Mouse (Mus musculus) neural tube, embryonic 13.5 days (tissue): ENCODE data around the gene Slc12a6. TPM values are rescaled to one million over a fixed set of nuclear protein-coding genes. Genes with fewer than 3 reads are reported as not detected.

Experiments used
- ATAC-seq: fragments of 200-750 bp; cut with Nextera tagmentation; 2 replicates; pipeline ENCODE4 v1.8.0; 2017; ENCODE audit warnings: low read depth, mild to moderate bottlenecking, moderate TSS enrichment, moderate library complexity
- H3K27ac ChIP-seq: fragments of 300-500 bp; sonication (generic); replicated peaks from 2 replicates; pipeline ENCODE4 v1.5.1; 2015; ENCODE audit warnings: moderate library complexity, mild to moderate bottlenecking, inconsistent platforms
- H3K27me3 ChIP-seq: fragments of 300-500 bp; sonication (generic); 2 replicates; pipeline ENCODE4 v1.6.1; 2015; ENCODE audit warnings: mild to moderate bottlenecking, inconsistent platforms
- H3K36me3 ChIP-seq: fragments of 300-500 bp; sonication (generic); 2 replicates; pipeline ENCODE4 v1.6.1; 2015; ENCODE audit warnings: mild to moderate bottlenecking, inconsistent platforms
- H3K4me1 ChIP-seq: fragments of 300-500 bp; sonication (generic); replicated peaks from 2 replicates; pipeline ENCODE4 v1.6.1; 2015; ENCODE audit warnings: inconsistent platforms
- H3K4me2 ChIP-seq: fragments of 300-500 bp; sonication (generic); 2 replicates; pipeline ENCODE4 v1.6.1; 2015; ENCODE audit warnings: inconsistent platforms, mild to moderate bottlenecking, moderate library complexity
- H3K4me3 ChIP-seq: fragments of 300-500 bp; sonication (generic); 2 replicates; pipeline ENCODE4 v1.5.1; 2015; ENCODE audit warnings: mild to moderate bottlenecking, inconsistent platforms
- H3K9ac ChIP-seq: fragments of 300-500 bp; sonication (generic); 2 replicates; pipeline ENCODE4 v1.6.1; 2015; ENCODE audit warnings: moderate library complexity, mild to moderate bottlenecking, inconsistent platforms
- H3K9me3 ChIP-seq: fragments of 300-500 bp; sonication (generic); 2 replicates; pipeline ENCODE4 v1.6.1; 2016; ENCODE audit warnings: inconsistent platforms
- WGBS: fragments of 180-500 bp; shearing (Covaris S2); methylation state at CpG from one replicate; pipeline ENCODE4 v1.1.7; 2015; 5-methylcytosine and 5-hydroxymethylcytosine counted together
- polyA plus RNA-seq: library from polyadenylated mRNA; unstranded; fragments of >200 nt; fragmentation: Nextera tagmentation; extraction: Ambion mirVana; gene quantifications from 2 replicates; pipeline ENCODE4 v1.2.1, GENCODE M21; 2015

The Slc12a6 gene
- polyA plus RNA-seq = 13.6 and 15.0 TPM in 2 replicates

DNA sequence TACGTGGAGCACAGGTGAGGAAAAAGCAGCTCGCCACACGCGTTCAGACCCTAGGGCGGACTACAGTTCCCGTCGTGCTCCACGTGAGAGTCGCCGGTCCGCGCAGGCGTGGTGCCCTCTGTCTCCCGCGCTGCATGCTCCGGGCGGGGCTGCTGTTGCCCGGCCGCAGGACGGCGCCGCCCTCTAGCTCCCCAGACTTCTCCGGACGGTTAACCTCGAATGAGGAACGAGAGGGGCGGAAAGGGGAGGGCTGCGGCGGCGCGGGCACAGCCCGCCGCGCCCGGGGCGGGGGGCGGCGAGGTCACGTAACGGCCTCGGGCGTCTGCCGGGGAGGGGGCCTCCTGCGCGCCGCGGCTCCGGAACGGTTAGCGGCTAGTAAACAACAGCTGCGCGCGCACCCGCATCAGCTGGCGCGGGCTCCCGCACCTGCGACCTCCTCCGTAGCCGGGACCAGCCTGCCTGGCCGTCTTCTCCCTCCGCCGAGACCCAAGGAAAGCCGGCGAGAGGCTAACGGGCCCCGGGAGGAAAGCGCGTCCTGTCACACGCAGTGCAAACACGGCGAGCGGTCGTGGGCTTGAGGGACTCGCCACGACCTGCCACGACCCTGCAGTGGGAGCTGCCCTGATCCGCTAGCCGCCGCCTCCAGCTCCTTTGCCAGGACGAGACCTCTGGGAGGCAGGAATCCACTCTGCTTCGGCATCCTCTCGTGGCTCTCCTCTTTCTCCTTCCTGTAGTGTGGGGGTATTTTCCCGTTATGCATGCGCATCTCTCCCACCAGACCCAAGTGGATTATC is at the start of gene Slc12a6:
Slc12a6 (plus strand) TSS at position 378 of the 794 bp plus-strand sequence.
- Histone ChIP-seq H3K4me1 (peaks cover 59% of the 10 kb centered on the region), H3K4me3 (peak within 1 kb of the TSS; percentile 85), H3K9me3 (no peaks in the 10 kb centered on the region), H3K27me3 (no peaks in the 10 kb centered on the region), H3K36me3 (no peaks in the 10 kb centered on the region), H3K9ac (peak within 1 kb of the TSS; percentile 87), H3K27ac (peak within 1 kb of the TSS; percentile 93), H3K4me2 (peak within 1 kb of the TSS; percentile 94)
- peak; percentile 93 for ATAC-seq
- whole genome bisulfite sequencing = under 1% methylated on average over 79 of the region's 85 CpGs

DNA sequence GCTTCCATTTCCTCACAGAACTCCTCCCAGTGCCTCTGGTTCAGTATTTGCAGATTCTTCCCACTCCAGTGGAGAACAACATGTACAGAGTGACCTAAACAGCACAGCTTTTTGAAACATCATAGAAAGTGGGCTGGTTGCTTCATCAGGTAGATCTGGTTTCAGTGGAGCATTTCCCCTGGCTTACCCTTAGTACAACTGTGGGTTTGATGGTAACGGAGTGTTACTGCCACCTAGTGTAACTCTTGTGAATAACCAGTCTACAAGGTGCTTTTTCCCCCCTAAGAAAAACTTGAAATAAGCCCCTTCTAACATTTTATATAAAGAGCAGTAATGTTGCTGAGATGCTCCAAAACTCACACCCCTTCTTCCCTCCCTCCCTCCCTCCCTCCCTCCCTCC is 49.6 kb upstream of the Slc12a6 start:
- no peak overlapping the region for H3K4me2 ChIP-seq
- H3K36me3 ChIP-seq = no peaks in the 10 kb centered on the region
- ATAC-seq = peak; percentile 65; the same call in 1 of the 2 replicates
- no peak overlapping the region for H3K4me3 ChIP-seq
- H3K4me1 ChIP-seq = no peaks in the 10 kb centered on the region
- H3K27me3 ChIP-seq = no peaks in the 10 kb centered on the region
- H3K9me3 ChIP-seq = no peaks in the 10 kb centered on the region
- 11% methylated on average over 1 of the region's 1 CpGs for WGBS
- H3K27ac ChIP-seq = no peak overlapping the region
- no peak overlapping the region for H3K9ac ChIP-seq

DNA sequence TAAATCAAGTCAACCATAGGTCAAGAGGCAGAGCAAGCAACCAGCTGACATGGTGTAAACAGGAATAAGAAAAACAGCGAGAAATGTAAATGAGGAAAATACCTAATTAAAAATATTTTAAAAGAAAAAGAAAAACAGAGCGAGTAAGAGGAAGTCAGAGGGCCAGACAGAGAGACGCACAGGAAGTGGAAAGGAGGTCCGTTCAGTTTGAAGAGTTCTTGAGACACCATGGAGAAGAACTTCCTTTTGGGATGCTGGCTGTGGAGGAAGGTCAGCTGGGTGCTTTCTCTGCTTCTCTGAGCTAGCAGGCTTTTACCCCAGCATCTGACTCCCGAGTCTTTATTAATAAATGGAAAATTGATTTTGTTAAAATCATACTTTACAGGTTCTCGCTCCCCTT is 48.0 kb upstream of the Slc12a6 start:
- ATAC-seq = no peak
- no peaks in the 10 kb centered on the region for H3K27me3 ChIP-seq
- no peaks in the 10 kb centered on the region for H3K36me3 ChIP-seq
- H3K27ac ChIP-seq = no peak overlapping the region
- H3K4me3 ChIP-seq = no peak overlapping the region
- no peak overlapping the region for H3K4me2 ChIP-seq
- WGBS = 82% methylated on average over 6 of the region's 6 CpGs
- no peaks in the 10 kb centered on the region for H3K9me3 ChIP-seq
- H3K4me1 ChIP-seq = no peaks in the 10 kb centered on the region
- no peak overlapping the region for H3K9ac ChIP-seq

DNA sequence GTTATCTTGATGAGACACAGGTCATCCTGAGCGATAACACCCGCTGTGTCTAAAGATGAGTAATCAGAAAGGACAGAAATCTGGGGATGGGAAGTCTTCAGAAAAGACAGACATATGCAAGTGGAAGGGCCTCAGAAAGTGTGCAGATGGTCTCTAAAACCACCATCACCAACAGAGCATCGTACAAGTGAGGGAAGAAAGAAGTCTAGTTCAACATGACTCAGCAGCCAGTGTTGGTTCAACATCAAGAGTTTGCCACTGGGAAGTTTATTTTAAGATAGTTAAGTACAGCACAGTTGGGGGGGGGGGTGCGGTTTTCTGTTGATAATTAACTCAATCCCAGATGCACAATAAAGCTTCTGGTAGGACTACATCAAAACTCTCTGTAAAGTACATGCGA is 44.7 kb upstream of the Slc12a6 start:
- WGBS = 92% methylated on average over 5 of the region's 5 CpGs
- H3K36me3 ChIP-seq = no peaks in the 10 kb centered on the region
- no peaks in the 10 kb centered on the region for H3K9me3 ChIP-seq
- H3K27ac ChIP-seq = no peak overlapping the region
- H3K4me2 ChIP-seq = no peak overlapping the region
- no peaks in the 10 kb centered on the region for H3K4me1 ChIP-seq
- H3K4me3 ChIP-seq = no peak overlapping the region
- no peaks in the 10 kb centered on the region for H3K27me3 ChIP-seq
- no peak for ATAC-seq
- no peak overlapping the region for H3K9ac ChIP-seq

DNA sequence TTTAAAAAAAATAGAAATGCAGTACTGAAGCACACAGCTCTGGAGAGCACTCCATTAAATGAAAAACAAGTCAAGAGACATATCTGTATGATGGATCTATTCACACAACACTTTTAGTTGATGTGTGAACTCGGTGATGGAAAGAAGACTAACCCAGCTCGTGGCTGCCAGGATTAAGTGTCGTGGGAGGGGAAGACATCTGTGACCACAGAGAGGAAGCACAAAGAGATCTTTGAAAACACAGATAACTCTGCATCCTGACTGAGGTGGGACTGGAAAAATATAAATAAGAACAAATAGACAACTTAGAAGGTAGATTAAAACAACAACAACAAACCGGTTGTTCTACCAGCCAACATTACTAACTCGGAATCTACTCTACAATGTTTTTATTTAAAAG is 43.0 kb upstream of the Slc12a6 start:
- H3K4me1 ChIP-seq = no peaks in the 10 kb centered on the region
- H3K9ac ChIP-seq = no peak overlapping the region

DNA sequence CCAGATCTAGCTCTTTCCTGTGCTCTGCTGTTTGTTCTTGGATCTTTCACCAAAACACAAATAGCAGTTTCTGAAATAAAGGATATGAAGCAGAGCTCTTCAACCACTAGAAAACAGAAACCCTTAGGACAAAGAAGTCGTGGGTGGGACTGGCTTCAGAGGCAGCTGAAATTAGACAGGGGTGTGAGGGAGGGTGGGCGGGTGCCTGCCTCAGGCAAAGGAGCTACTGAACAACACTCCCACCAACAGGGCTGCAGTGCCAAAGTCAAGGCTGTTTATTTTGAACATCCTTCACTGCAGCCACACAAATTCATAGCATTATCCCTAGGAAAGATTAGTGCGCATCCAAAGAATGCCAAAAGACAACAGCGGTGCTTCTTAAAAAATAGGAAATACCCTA is 41.3 kb upstream of the Slc12a6 start:
- no peaks in the 10 kb centered on the region for H3K27me3 ChIP-seq
- no peaks in the 10 kb centered on the region for H3K9me3 ChIP-seq
- ATAC-seq = no peak
- H3K36me3 ChIP-seq = no peaks in the 10 kb centered on the region
- no peak overlapping the region for H3K27ac ChIP-seq
- H3K9ac ChIP-seq = no peak overlapping the region
- WGBS = 64% methylated on average over 4 of the region's 4 CpGs
- H3K4me3 ChIP-seq = no peak overlapping the region
- no peak overlapping the region for H3K4me2 ChIP-seq
- H3K4me1 ChIP-seq = no peaks in the 10 kb centered on the region

More for the DNA sequence above, 43.0 kb upstream of the Slc12a6 start:
- Histone ChIP-seq H3K27me3 (no peaks in the 10 kb centered on the region), H3K4me2 (no peak overlapping the region), H3K36me3 (no peaks in the 10 kb centered on the region), H3K27ac (no peak overlapping the region), H3K4me3 (no peak overlapping the region), H3K9me3 (no peaks in the 10 kb centered on the region)
- ATAC-seq = no peak
- WGBS = 80% methylated on average over 5 of the region's 5 CpGs

DNA sequence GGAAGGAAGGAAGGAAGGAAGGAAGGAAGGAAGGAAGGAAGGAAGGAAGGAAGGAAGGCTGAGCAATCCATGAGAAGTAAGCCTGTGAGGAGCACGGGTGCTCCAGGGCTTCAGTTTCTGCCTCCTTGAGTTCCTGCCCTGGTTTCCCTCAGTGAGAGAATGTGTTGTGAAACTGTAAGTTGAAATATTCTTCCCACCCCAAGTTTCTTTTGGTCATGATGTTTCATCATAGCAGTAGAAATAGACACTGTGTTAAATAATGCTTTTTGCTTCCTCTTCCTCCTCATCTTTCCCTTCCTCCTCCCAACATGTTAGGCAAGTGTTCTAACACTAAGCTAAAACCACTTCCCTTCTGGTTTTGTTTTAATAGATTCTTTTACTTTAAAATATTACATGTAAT is 33.0 kb upstream of the Slc12a6 start:
- no peak overlapping the region for H3K9ac ChIP-seq
- H3K27me3 ChIP-seq = no peaks in the 10 kb centered on the region
- WGBS = 71% methylated on average over 1 of the region's 1 CpGs
- H3K27ac ChIP-seq = no peak overlapping the region
- no peak for ATAC-seq
- no peaks in the 10 kb centered on the region for H3K4me1 ChIP-seq
- no peaks in the 10 kb centered on the region for H3K36me3 ChIP-seq
- H3K4me2 ChIP-seq = no peak overlapping the region
- no peaks in the 10 kb centered on the region for H3K9me3 ChIP-seq
- no peak overlapping the region for H3K4me3 ChIP-seq

DNA sequence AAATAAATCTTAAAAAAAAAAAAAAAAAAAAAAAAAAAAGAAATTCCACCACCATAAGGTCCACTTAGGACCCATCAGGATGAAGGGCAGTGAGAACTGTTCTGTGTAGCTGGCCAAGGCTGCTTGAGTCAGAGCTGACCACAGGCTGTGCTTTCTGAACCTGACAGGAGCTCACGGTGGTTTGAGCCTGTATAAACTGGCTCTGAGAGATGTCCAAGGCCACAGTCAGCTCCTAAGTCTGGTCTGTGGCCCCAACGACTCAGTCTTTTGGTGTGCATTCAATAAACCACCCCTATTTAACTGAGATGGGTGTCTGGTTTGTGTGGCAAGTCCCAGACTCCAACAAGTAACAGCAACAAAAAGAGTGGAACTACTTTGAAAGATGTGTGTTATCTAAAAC is 29.0 kb upstream of the Slc12a6 start:
- WGBS = 86% methylated on average over 2 of the region's 2 CpGs
- Histone ChIP-seq H3K9ac (no peak overlapping the region), H3K4me2 (no peak overlapping the region), H3K9me3 (no peaks in the 10 kb centered on the region), H3K4me1 (peaks cover 12% of the 10 kb centered on the region), H3K27me3 (peaks cover 7% of the 10 kb centered on the region; the same call in 1 of the 2 replicates), H3K4me3 (no peak overlapping the region), H3K36me3 (no peaks in the 10 kb centered on the region), H3K27ac (no peak overlapping the region)
- ATAC-seq = no peak

DNA sequence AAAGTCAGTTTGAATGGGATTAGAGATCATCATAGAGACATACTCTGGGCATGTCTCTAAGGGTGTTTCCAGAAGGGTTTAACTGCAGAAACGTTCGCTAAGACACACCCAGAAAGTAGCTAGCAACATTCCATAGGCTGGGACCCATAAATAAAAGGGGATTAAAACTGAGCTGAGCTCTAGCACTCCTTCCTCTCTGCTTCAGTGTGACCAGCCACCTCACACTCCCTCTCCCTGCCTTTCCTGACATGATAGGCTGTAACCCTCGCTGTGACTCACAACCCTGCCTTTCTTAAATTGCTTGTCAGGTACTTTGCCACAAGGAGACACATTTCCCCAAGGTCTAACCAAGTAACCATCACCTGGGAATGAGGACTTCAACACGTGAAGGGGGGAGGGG is 27.6 kb upstream of the Slc12a6 start:
- Histone ChIP-seq H3K9me3 (no peaks in the 10 kb centered on the region), H3K4me2 (no peak overlapping the region), H3K4me3 (no peak overlapping the region), H3K36me3 (no peaks in the 10 kb centered on the region), H3K27ac (no peak overlapping the region), H3K4me1 (peaks cover 12% of the 10 kb centered on the region), H3K27me3 (peaks cover 7% of the 10 kb centered on the region; the same call in 1 of the 2 replicates), H3K9ac (no peak overlapping the region)
- no peak for ATAC-seq
- 11% methylated on average over 4 of the region's 4 CpGs for WGBS

DNA sequence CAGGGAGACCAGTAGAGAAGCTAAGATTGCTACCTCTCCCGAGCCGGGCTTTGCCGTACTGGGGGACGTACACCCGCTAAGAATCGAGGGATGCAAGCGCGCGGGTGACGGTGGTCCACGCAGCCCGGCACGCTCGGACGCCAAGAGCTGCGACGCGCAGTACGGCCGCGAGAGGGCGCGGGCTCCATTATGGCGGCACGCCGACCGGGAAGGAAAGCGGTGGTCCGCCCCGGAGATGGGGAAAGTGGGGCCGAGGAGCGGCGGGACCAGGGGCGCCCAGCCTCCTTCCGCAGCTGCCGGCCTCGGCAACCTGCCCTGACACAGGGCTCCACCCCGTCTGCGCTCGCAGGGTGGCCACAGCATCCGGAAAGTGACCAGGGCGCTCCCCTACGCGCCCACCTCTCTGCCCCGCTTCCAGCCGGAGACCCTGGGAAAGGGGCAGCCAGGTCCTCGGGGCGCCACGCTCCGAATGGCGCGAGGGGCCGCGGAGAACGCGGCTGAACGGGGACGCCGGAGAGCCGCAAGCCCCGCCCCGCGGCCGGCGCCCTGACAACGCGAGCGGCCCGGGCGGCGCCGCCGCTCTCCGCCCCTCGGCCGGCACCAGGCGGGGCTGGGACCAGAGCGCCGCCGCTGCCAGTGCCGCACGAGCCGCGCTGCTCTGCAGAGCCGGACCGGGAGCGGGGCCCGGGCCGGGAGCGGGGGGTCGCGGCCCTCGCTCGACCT is 26.3 kb upstream of the Slc12a6 start, which contains the start of gene Lpcat4:
Lpcat4 (plus strand) TSS at position 257 of the 723 bp plus-strand sequence.
- ATAC-seq = peak; percentile 91
- peak within 1 kb of the TSS; percentile 82 for H3K4me2 ChIP-seq
- WGBS = under 1% methylated on average over 93 of the region's 94 CpGs

DNA sequence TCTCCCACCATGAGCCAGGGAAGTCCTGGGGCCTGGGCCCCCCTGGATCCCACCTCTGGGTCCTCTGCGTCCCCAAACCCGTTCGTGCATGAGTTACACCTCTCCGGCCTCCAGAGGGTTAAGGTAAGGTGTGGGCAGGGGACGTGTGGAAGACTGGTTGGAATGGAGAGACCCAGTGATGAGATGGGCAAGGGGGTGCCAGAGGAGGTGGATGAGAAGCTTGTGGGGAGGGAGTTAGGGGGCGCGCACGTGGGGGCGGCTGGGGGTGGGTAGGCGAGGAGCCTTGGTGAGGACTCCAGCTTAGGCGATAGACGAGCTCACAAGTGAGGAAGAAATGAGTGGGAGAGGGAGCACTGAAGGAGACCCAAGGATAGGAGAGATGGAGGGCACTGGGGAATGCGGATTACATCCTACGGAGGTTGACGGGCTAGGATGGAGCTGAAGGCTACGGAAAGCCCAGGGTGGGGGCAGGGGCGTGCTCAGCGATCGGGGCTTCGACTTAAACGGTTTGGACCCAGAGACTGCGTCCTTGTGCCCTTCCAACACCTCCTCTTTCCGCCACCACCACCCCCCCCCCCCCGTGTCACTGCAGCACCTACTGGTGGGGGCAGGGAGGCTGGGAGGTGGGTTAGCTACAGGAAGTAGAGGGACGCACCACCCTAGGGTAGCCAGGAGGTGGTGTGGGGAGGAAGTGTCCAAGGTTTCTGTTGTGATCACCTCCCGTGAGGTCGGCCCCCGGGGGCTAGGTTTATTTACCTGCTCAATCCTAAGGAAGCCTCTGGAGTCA is 25.5 kb upstream of the Slc12a6 start:
- peaks cover 21% of the 10 kb centered on the region for H3K36me3 ChIP-seq
- peak overlapping the region; percentile 91 for H3K9ac ChIP-seq
- H3K4me1 ChIP-seq = peaks cover 12% of the 10 kb centered on the region
- H3K27me3 ChIP-seq = peaks cover 7% of the 10 kb centered on the region; the same call in 1 of the 2 replicates
- H3K4me3 ChIP-seq = peak overlapping the region; percentile 81
- no peaks in the 10 kb centered on the region for H3K9me3 ChIP-seq
- H3K27ac ChIP-seq = peak overlapping the region; percentile 98
- ATAC-seq = peak; percentile 78
- 0% methylated on average over 28 of the region's 28 CpGs for WGBS
- peak overlapping the region; percentile 82 for H3K4me2 ChIP-seq

More for the DNA sequence above, 26.3 kb upstream of the Slc12a6 start, which contains the start of gene Lpcat4:
- Histone ChIP-seq H3K36me3 (peaks cover 13% of the 10 kb centered on the region), H3K4me3 (peak within 1 kb of the TSS; percentile 81), H3K4me1 (peaks cover 12% of the 10 kb centered on the region), H3K27ac (peak within 1 kb of the TSS; percentile 98), H3K9me3 (no peaks in the 10 kb centered on the region), H3K27me3 (peaks cover 7% of the 10 kb centered on the region; the same call in 1 of the 2 replicates), H3K9ac (peak within 1 kb of the TSS; percentile 91)
